Mouse (Mus musculus) cerebellum, postnatal 14 days (tissue): ENCODE data around the gene Podn.
A peak's percentile ranks its signal among the peaks of the same experiment; 100 is the strongest.

ENCODE experiments used
- DNase-seq, 2 experiments: peaks; one replicate each; pipeline ENCODE4 v3.0.0; 2021; ENCODE audit warnings: mixed read lengths in 2 of 2

Gene Podn

GRCm38 (mm10) chr4:108077224-108077955 lies 18.9 kb downstream of the Podn start:
- DNase-seq: no peak

GRCm38 (mm10) chr4:108074204-108074823 lies 21.9 kb downstream of the Podn start:
- no peak for DNase-seq

GRCm38 (mm10) chr4:108072086-108072485 lies 24.2 kb downstream of the Podn start:
- peak in 1 of 2 experiments; percentile 27 for DNase-seq

- DNase-seq: peak; percentile 94 to 96
Measured at GRCm38 (mm10) chr4:108071235-108071901, 24.9 kb downstream of the Podn start.

GRCm38 (mm10) chr4:108070723-108071122 lies 25.5 kb downstream of the Podn start:
- peak in 1 of 2 experiments; percentile 34 for DNase-seq

GRCm38 (mm10) chr4:108070286-108070685 lies 26.0 kb downstream of the Podn start:
- DNase-seq: no peak

GRCm38 (mm10) chr4:108068081-108068480 lies 28.2 kb downstream of the Podn start:
- no peak for DNase-seq

GRCm38 (mm10) chr4:108067261-108067660 lies 29.0 kb downstream of the Podn start:
- DNase-seq: no peak

- DNase-seq: no peak
Measured at GRCm38 (mm10) chr4:108066569-108066968, 29.7 kb downstream of the Podn start.

- no peak for DNase-seq
Measured at GRCm38 (mm10) chr4:108065176-108065844, 30.9 kb downstream of the Podn start.

- DNase-seq: no peak
Measured at GRCm38 (mm10) chr4:108063616-108064015, 32.6 kb downstream of the Podn start.

- no peak for DNase-seq
Measured at GRCm38 (mm10) chr4:108062524-108062923, 33.7 kb downstream of the Podn start.

- DNase-seq: no peak
Measured at GRCm38 (mm10) chr4:108060774-108061173, 35.5 kb downstream of the Podn start.

- no peak for DNase-seq
Measured at GRCm38 (mm10) chr4:108059601-108060379, 36.5 kb downstream of the Podn start.

GRCm38 (mm10) chr4:108058166-108058565 lies 38.1 kb downstream of the Podn start:
- no peak for DNase-seq

- DNase-seq: no peak
Measured at GRCm38 (mm10) chr4:108057247-108057646, 39.0 kb downstream of the Podn start.

GRCm38 (mm10) chr4:108055873-108056272 lies 40.4 kb downstream of the Podn start:
- no peak for DNase-seq

GRCm38 (mm10) chr4:108052673-108053072 lies 43.6 kb downstream of the Podn start:
- DNase-seq: no peak

- peak; percentile 70 to 76 for DNase-seq
Measured at GRCm38 (mm10) chr4:108051687-108052274, 44.5 kb downstream of the Podn start.

GRCm38 (mm10) chr4:108046136-108046535 lies 50.1 kb downstream of the Podn start:
- peak; percentile 69 to 79 for DNase-seq

GRCm38 (mm10) chr4:108045136-108046107 lies 50.8 kb downstream of the Podn start:
- DNase-seq: peak; percentile 39 to 49
